Mouse (Mus musculus) erythroblast, embryonic 14.5 days (primary cell): ENCODE measurements around the gene C8a.

Experiments
- GATA1 ChIP-seq: IDR thresholded peaks from 2 replicates; pipeline ENCODE4 v1.6.1; 2012; ENCODE audit warnings: low read length, inconsistent platforms, mixed read lengths
- TAL1 ChIP-seq: IDR thresholded peaks from 3 replicates; pipeline ENCODE4 v1.6.1; 2012; ENCODE audit warnings: low read length, inconsistent platforms, mixed read lengths

- no peak for TF ChIP-seq TAL1
- no peak for TF ChIP-seq GATA1
These were observed 32.7 kb downstream of the C8a start for GRCm38 (mm10) chr4:104843546-104843945.
